Mouse (Mus musculus) ZHBTc4 (cell line): ENCODE results near the gene Slc1a4.

Experiments
- DNase-seq: peaks from one replicate; pipeline ENCODE4 v3.0.0-alpha.2; 2011; ENCODE audit warnings: low read depth, low spot score

Gene Slc1a4

DNA sequence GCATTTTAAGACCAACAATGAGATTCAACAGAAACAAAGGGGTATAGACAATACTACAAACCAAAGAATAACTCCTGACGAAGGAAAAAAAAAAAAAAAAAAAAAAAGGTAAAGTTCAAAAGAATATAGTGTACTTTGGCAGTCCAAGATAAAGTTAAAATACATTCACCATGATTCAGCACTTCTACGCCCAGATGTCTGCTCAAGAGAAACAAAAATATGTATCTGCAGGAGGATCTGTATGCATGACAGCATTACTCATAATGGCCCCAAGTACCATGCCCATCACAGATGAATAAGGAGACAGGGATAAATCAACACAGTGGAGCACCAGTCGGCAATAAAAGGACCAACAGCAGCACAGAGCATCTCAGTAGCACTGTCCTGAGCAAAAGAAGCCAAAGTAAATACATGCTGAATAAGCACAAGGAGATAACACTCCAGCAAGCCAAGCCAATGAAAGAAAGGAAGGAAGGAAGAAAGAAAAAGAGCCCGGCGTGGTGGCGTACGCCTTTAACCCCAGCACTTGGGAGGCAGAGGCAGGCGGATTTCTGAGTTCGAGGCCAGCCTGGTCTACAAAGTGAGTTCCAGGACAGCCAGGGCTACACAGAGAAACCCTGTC, 7.3 kb downstream of the Slc1a4 start:
- DNase-seq = no peak

DNA sequence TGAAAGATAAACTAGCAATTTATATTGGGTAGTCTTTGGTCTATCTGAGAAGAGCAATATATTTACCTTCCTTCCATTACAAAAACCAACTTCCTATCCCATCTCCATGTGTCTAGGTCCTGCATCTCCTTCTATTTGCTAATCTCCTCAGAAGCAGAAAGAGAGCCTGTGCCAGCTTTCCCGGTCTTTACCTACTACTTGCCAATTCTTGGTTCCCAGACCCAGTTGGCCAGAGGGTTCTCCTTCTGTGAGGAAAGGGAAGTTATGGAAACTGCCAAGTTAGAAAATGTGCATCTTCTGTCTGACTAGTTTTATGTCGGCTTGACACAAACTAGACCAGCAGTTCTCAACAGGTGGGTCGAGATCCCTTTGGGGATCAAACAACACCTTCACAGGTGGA, 8.5 kb downstream of the Slc1a4 start:
- DNase-seq = no peak

DNA sequence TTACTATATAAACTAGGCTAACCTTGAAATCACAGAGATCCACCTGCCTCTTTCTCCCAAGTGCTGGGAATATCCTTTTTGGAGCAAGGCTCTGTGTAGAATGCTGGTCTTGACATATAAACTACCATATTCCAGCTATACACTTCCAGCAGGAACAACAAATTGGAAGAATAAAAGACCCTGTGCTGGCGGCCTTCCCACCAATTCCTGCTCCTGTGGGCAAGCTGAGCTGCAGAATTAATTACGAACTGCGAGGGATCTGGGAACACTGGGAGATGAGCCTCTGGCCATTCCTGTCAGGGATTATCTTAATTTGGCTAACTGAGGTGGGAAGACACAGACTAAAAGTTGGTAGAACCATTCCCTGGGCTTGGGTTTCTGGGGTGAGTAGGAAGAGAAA, 10.1 kb downstream of the Slc1a4 start:
- DNase-seq = no peak

DNA sequence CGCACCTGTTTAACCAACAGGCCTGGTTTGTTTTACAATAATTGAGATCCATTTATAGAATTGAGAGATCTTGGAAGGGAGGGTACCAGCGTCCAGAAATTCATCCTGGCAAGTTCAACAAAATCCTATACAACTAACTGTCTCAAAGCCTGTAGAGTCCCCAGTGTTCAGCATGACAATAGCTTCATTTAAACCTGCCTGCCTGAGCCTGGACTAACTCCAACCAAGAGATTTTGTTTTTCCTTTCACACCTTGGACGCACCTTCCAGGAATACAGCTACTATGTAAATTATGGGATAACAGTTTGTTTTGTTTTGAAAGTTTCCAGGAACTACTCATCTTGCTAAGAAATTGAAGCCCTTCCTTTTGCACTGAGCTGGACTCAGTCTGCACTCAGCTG, 11.9 kb downstream of the Slc1a4 start:
- DNase-seq = peak; percentile 74

DNA sequence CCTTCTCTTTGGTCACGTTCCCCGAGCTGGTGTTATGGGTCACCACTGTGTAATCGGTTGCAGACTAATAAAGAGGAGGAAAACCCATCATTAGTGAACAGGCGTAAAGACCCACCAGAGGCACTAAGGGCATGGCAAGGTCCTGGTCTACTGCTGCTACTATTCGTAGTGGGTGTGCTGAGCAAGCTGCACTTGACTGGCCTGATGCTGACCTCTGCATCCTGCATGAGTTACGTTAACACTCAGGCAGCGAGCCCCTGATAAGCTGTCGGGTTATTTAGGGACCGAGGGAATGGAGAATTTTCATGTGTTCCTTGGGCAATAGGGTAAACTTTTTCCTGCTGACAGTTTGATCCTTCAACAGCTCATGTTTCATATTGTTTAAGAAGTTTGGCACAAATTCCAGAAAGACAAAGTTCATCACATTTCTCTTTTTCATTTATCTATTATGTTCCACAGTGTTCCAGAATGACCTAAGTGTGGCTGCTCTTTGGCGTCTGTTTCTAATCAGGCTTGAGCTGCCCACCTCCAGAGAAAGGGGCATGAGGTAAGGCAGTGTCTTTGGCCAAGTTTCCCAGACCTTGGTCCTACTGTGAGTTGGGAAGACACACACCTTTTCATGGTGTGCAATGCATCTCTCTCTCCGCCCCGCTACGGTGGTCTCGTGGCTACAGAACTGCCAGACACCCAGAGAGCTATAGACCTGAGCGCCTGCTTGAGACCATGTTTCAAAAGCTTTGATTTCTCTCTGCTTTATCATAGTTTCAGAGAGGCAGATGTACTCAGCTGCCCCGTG, 13.7 kb downstream of the Slc1a4 start:
- no peak for DNase-seq

DNA sequence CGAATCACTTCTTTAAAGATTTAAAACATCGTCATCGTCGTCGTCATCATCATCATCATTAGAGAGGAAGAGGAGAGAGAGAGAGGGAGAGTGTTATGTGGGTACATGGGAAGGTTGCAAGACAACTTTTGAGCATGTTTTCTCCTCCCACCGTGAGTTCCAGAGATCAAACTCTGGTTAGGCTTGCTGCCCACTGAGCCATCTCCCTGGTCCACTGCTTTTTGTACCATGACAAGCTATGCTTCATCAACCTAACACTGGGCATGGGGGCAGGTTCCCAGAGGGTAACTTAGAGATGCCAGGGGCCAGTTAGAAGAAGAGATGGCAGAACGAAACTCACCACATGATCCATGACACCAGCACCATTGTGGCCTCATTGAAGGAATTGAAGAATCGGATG, 18.9 kb downstream of the Slc1a4 start:
- DNase-seq = no peak

DNA sequence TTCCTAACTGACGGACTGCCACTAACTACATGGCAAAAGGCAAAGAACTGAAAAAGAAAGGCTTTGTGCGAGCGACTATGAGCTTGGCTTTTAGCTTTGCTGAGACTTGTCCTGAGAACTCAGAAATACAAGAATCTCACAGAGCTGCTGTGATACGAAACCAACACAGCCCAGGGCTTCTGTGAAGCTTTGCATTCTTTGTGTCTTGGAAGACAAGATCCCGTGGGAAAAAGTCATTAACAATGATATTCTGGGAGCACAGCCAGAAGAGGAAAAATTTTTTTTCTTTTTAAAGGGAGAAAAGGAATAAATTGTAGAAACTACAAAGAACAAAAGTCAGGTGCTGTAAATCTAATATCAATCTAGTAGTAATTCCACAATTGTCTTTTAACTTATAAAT, 23.5 kb downstream of the Slc1a4 start:
- DNase-seq = no peak

DNA sequence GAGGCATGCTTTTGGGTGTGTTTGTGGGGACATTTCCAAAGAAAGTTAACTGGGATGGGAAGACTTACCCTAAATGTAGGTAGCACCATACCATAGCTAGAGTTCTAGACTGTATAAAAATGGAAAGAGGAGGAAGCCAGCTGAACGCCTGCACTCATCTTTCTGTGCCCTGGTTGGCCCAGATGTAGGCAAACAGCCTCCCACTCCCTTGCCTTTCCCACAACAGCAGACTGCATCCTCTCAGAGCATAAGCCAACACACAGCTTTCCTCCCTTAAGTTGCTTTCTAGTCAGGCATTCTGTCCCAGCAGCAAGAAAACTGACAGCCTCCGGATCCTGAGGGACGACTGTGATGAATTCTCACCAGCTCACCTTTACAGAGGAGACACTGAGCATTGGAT, 25.1 kb downstream of the Slc1a4 start:
- no peak for DNase-seq

DNA sequence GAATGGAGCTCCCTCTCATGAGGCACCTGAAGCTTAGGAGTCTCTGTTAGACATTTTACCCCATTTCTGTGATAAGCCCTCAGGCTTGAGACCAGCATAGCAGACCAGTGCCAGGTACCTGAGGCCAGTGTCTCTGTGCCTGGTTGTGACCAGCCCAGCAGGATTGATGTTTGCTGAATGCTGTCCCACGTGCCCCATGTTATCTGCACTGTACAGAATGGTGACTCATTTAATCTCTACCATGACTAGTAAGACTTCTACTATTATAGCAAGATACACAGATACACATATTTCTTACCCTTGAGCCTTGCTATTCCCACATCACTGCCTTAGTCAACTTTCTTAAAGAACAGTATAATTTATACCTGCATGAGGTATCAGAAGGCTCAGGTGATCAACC, 26.9 kb downstream of the Slc1a4 start:
- no peak for DNase-seq

DNA sequence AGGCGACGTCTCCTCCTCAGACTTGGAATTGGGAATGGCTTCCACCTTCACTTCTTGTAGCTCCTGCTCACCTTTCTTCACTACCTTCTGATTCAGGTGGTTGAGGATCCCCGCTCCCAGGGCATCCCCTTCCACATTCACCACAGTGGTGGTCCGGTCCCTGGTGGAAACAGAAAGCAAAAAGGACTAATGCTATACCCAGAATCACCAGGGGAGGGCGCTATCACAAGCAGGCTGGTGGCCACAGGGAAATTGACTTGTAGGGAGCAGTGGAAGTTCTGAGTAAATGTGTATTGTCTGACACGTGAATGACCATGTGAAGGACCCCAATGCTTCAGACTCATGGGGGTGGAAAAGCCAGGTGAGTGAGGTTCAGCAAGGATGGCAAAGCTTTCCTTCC, 28.2 kb downstream of the Slc1a4 start:
- DNase-seq = peak; percentile 65

DNA sequence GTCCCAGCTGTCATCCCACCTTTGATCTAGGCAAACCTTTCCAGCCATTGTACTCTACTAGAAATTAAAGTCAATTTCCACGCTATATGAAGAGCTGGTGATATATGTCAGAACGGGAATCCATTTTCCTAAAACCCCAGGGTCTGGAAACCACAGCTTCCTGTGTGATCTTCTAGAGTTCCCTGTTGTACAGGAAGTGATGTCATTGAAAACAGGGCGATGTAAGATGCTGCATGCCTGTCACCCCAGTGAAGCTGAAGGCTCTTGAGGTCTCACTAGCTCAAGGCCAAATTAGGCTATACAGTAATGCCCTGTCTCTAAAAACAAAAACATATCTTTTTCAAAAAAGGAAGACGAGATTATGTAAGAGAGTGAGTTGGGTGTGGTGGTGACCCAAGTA, 31.2 kb downstream of the Slc1a4 start:
- DNase-seq = no peak

DNA sequence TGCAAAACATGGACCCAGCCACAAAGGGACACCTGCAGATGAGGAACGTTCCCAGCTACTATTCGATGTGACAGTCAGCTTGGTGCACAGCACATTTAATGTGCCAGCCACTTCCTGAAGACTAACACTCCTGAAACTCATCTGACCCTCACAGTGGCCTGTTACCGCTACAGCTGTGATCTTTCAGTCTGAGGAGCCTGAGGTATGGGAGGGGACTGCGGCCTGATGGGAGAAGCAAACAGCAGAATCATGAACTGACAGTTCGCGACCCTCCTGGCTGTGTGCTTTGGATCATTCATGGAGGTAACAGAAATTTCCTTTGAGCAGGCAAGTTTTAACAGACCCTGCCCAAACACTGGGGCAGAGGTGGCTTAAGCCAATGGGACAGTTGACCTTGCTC, 31.7 kb downstream of the Slc1a4 start:
- no peak for DNase-seq

DNA sequence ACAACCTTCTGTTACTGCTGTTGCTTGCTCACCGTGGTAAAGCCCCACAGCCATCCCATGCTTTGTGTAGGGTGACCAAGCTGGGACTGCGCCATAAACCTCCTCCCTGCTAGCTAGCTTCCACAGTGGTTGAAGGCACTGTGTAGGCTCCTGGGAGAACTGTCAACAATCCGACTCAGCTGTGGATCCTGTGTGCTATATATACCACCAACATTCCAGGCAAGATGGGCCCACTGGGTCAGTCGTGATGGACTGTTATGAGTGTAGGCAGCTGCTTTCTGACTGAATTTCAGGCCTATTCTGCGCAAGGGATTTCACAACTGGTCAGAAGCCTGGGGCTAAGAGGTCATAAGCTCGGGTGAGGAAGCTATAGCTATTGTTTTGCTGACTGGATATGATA, 32.6 kb downstream of the Slc1a4 start:
- DNase-seq = no peak

DNA sequence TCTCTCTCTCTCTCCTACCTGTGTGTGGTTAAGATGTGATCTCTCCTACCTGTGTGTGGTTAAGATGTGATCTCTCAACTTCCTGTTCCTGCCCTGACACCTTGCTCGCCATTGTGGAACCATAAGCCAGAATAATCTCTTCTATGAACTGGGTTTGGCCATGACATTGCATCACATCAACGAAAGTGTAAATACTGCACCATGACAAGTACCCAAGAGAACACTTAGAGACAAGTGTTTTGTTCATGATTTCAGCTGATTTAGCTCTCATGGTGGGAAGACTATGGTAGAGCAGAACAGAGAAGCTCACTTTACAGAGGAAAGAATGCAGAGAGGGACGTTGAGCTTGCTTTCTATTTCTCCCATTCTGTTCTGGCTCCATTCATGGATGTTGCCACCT, 48.0 kb downstream of the Slc1a4 start:
- DNase-seq = no peak

DNA sequence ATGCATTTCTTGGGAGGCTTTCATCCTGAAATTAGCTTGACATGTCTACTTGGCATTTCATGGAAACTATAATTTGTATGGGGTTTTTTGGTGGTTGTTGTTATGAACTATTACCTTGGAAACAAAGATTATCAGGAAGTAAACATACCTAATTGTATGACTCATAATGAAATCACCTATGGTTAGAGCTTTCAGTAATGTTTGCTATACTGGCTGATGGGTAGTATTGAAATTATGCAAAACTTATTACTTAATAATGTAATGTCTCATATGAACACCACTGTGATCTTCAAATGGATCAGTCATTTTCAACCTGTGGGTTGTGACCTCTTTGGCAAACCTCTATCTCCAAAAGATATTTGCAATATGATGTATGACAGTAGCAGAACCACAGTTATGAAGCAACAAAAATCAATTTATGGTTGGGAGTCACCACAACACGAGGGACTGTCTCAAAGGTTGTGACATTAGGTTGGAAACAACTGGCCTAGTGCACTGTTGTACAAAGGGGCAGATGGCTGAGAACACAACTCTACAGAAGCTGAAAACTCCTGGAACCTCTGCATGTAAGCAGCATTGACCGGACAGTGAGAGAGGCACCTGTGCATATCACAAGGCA, 49.8 kb downstream of the Slc1a4 start:
- no peak for DNase-seq

DNA sequence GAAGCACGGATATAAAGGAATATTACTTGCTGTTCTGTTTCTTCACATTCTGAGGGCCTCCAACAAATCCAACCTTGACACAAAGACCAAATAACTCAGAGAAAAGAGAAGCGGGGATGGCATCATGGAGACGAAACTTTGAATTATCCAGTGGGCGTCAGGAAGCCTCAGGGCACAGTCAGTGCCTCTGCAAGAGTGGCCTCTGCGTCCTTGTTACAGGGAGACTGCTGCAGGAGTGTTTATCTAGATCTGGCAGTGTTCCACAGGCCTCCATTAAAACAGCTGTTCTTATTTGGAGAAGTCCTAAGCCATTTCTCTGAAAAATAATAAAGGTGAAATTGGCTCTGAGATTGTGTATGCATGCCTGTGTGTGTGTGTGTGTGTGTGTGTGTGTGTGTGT, 51.5 kb downstream of the Slc1a4 start:
- no peak for DNase-seq

DNA sequence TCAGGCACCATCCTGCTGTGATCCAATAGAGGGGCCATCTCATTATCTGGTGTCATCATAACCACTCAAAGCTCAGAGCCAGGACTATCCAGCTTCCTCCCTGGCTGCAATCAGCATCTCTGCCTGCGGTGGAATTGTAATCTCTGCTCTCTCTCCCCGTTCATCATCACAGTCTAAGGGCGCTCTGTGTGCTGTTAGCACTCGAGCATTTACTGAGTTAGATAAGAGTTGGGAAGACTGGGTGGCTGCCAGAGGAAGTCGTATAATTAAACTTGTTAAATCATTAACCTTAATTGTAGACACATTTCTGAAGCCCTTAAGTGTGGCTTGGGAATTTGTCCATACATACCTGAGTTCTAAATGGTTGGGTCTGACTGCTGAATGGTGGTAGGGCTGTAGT, 53.8 kb downstream of the Slc1a4 start:
- DNase-seq = no peak

DNA sequence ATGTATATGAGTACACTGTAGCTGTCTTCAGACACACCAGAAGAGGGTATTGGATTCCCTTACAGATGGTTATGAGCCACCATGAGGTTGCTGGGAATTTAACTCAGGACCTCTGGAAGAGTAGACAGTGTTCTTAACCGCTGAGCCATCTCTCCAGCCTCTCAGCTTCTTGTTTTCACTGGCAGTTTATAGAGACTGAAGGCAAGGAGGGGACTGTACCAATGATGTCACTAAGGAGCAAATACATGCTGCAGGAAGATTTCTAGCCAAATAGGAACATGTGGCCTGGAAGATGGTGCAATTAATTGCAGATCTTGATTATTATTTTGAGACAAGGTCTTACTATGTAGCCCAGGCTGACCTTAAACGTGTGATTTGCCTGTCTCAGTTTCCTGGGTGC, 55.4 kb downstream of the Slc1a4 start:
- DNase-seq = no peak

DNA sequence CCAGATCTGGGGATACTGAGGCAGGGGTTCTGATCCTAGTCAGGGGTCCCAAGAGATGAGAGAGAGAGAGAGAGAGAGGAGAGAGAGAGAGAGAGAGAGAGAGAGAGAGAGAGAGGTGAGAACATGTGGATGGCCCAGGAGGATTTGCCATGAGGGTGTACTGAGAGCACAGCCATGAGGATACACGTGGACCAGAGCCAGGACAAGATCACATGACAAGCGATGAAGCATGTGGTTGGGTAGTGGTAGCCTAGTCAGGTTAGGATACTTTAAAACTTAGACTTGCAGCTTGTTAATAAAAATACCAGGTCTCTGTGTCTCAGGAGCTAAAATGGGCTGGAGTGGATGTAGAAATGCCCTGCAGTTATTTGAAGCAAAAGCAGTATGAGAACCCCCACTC, 56.5 kb downstream of the Slc1a4 start:
- DNase-seq = no peak

DNA sequence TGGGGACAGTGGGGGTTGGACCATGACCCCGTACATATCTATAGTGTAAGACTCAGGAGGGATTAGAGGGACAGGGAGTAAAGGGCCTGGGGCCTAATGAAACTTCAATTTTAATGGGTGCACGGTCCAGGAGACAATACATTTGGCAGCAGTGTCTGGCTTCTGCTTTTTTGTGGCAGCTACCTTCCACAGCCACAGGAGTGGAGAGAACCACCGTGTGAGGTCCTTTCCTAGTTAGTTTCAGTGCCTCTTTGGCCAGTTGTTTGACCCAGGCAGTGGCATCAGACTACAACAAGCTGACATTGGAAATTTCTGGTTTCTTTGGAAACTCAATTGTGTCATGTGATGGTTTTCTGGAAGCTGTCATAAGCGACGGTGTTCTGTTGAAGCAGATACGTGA, 62.6 kb downstream of the Slc1a4 start:
- no peak for DNase-seq

DNA sequence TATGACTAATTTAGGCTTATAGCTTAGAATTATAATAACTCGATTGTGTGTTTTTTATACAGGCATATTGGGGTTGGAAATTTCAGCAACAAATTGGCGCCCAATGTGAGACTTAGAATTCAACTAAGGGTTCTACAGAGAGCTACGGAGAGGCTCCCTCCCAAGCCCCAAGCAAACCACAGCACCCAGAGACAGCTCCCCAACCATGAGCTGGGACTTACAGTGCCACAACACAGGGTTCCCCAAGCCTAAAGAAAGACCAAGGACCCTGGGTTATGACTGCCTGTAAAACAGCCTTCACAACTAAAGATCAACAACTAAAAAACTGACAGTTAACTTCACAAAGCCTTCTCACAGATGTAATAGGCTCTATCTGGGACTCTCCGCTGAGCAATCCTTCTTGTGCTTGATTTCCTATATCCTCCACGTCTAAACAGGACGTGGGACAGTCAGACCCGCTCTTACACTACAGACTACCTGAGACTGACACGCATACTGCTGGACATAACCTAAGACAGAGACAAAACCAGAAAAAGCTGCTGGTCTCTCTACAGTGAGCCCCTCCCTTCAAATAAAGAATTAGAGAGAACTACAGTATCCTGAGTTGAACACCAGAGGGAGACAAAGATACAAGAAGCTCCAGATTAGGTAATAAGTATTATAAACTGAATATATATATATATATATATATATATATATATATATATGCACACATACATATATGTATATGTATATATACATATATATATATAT, 69.7 kb downstream of the Slc1a4 start:
- DNase-seq = peak; percentile 48

DNA sequence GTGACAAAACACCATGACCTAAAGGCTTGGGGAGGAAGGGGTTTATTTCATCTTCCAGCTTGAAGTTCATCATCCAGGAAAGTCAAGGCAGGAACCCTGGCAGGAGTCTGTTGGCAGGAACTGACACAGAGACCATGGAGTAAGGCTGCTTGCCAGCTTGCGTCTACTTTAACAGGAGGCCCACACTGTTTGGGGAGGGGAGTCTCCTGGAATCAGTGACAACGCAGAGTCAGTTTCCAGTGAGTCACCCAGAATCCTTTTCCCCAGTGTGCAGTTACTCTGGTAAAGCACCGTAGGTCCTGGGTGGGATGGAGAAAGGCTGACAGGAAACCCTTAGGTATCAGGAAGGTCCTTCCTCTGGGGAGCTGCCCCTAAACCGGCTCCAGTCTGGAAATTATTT, 77.7 kb downstream of the Slc1a4 start:
- DNase-seq = no peak
